Mouse (Mus musculus): ENCODE results near the gene Rplp2.
A peak's percentile ranks its signal among the peaks of the same experiment; 100 is the strongest.
"Not testable (repeated sequence)": the region's sequence is repeated elsewhere in the genome, so short reads cannot be mapped to it uniquely, and the experiment has no call there.

Gene Rplp2

DNA sequence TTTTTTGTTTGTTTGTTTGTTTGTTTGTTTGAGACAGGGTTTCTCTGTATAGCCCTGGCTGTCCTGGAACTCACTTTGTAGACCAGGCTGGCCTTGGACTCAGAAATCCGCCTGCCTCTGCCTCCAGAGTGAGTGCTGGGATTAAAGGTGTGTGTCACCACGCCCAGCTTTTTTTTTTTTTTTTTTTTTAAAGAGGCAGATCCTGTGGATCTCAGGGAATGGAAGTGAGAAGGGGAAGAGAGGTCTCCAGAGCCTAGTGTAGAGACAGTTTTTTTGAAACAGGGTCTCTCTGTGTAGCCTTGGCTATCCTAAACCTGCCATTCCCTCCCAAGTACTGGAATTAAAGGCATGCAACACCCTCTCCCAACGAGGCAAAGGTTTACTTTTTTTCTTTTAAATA lies 796 bp upstream of the Rplp2 start:
- not testable (repeated sequence) for DNase-seq (ENCODE audit: low spot score)

DNA sequence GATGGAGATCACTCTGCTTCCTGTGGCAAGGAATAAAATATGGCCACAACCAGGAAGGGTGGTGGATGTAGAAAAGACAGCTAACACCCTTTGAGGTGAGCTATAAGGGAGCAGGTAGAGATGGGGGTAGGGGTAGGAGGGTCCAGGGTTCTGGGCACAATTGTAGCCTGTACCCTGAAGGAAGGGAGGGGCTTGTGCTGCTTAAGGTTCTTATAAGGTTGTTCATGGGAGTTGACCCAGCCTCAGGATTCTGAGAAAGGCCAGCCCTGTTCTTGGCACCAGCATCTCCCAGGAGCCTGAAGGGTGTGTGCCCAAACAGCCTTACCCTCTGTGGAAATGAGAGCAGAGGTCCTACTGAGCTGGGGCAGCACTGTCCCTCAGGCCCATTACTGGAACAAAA lies 4.8 kb downstream of the Rplp2 start:
- DNase-seq (ENCODE audit: low spot score): peak; percentile 22

DNA sequence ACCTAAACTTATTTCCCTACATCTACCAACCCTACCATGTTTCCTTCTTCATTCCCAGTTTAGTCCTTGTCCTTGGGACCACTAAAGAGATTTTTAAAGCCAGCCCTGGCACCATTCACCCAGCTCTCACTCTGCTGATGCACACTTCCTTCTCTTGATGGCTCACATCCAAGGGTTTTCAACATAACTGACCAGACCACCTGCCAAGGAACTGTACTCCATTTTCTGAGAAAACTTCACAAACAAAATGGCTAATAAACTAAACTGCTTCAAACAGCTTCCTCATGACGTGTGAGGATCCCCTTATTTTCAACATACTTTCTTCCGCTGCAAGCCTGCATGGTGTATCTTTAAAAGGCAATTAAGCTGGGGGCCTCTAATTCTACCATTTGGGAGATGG lies 6.5 kb downstream of the Rplp2 start:
- DNase-seq (ENCODE audit: low spot score): no peak

DNA sequence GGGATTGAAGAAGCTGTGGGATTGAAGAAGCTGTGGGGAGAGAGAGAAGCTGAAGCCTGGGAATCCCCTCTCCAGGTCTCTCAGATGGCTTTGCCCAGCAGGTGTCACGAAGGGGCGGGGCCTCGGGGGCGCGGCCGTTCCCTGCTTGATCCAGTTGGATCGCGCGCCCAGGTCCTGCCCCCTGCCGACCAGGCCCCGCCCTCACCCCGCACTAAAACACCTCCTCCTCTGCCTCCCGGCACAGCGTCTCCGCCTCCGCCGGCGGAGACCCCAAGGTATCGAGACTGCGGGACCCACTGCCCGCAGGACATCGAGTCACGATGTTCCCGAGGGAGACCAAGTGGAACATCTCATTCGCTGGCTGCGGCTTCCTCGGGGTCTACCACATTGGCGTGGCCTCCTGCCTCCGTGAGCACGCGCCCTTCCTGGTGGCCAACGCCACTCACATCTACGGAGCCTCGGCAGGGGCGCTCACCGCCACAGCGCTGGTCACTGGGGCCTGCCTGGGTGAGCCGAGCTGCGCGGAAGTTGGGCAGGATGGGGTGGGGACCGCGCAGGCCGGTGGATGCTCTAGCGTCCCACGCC lies 7.9 kb downstream of the Rplp2 start, which contains the start of gene Pnpla2:
Pnpla2 (plus strand) TSS at position 232 of the 585 bp plus-strand sequence.
- peak; percentile 96 for DNase-seq (ENCODE audit: low spot score)

DNA sequence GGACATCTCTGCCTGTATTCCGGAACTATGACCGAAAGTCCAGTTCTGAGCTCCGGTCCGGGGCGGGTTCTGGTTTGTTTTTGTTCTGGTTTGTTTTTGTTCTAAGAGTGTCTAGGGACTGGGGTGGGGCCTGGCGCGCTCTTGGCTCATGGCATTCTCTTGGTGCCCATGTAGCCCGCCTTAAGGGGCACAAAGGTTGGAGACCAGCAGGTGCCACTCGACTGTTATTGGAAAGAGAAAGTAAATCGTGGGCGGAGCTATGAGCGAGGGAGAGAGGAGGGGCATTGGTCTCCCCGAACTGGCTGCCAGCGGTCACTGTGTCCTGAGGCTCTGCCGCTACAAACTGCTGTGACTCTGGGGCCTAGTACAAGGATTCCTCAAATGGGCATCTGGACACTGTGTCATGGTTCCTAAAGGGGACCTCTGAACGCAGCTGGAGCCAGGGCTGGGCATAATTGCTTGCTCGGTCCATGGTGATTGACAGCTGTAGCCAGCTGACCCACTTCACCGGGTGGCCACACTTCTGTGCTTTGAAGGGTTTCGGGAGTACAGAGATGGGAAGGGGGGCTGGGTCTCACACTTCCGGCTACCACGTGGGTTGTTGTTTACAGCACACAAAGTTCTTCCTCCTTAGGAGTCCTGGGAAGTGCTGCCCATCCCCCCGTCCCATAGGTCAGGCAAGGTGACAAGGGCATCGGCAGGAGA lies 8.6 kb downstream of the Rplp2 start:
- peak; percentile 70 for DNase-seq (ENCODE audit: low spot score)

DNA sequence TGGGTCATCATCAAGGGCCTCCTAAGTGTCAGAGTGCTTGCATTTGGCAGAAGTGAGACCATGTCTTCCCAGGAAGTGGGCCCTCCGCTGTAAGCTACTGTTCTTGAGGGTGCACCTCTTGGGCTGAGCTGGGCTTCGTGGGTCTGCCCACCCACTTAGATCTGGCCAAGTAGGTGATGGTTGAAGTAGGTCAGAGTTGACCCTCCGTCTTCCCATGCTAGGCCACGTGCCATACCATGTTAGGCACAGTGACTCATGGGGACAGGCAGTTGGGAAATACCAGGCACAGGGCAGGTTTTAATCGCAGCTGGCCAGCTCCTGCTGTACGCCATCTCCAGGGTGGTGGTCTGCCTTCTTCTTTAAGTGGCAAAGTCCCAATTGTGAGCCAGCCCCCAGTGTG lies 9.6 kb downstream of the Rplp2 start:
- DNase-seq (ENCODE audit: low spot score): peak; percentile 19

DNA sequence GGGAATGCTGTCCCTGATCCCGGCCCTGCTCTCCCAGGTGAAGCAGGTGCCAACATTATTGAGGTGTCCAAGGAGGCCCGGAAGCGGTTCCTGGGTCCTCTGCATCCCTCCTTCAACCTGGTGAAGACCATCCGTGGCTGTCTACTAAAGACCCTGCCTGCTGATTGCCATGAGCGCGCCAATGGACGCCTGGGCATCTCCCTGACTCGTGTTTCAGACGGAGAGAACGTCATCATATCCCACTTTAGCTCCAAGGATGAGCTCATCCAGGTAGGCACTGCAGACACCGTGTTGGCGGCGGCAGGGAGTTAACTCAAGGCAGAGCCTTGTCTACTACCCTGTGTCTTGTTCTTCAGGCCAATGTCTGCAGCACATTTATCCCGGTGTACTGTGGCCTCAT lies 10.1 kb downstream of the Rplp2 start:
- DNase-seq (ENCODE audit: low spot score): no peak

DNA sequence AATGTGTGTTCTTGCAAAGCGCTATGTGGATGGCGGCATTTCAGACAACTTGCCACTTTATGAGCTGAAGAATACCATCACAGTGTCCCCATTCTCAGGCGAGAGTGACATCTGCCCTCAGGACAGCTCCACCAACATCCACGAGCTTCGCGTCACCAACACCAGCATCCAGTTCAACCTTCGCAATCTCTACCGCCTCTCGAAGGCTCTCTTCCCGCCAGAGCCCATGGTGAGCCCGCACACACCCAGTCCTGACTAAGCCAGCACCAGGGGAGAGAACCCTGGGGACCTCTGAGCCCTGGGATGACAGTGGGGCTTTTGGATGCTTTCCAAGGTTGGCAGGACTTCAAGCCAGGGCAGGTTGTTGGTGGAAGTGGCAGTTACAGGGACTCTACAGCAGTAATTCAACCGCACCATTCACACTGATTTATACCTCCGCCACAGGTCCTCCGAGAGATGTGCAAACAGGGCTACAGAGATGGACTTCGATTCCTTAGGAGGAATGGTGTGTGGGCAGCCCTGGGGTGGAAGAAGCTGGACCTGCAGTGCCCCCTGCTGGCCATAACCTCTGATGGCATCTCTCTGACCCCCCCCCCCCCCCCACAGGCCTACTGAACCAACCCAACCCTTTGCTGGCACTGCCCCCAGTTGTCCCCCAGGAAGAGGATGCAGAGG lies 11.0 kb downstream of the Rplp2 start:
- DNase-seq (ENCODE audit: low spot score): no peak

DNA sequence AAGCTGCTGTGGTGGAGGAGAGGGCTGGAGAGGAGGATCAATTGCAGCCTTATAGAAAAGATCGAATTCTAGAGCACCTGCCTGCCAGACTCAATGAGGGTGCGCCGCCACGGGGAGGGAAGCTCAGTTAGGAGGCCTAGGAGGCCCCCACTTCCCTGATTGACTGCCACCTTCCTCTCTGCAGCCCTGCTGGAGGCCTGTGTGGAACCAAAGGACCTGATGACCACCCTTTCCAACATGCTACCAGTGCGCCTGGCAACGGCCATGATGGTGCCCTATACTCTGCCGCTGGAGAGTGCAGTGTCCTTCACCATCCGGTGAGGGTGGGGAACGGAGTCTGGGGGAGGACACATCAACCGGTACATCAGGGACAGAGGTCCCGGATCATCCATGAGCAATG lies 11.5 kb downstream of the Rplp2 start:
- no peak for DNase-seq (ENCODE audit: low spot score)

DNA sequence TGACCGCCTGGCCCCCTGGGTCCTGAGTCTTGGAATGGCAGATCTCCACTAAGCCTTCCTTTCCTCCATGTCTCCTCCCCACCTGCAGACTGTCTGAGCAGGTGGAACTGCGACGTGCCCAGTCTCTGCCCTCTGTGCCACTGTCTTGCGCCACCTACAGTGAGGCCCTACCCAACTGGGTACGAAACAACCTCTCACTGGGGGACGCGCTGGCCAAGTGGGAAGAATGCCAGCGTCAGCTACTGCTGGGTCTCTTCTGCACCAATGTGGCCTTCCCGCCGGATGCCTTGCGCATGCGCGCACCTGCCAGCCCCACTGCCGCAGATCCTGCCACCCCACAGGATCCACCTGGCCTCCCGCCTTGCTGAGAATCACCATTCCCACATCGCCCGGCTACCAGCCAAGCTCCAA lies 12.1 kb downstream of the Rplp2 start:
- DNase-seq (ENCODE audit: low spot score): no peak

DNA sequence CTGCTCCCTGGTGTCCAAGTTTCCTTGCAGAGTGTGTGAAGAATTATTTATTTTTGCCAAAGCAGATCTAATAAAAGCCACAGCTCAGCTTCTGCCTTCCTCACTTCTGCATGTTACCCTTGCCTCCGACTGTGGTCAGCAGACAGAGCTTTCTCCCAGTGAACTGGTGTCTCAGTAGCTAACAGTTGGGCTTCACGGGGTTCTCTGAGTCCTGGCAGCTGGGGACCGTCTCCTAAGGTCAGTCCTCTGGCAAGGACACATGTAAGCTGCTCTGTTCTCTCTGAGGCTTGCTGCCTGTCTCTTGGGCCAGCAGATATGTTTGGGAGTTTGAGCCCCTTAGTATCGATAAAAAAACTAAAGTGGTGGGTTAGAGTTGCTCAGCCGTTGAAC lies 12.8 kb downstream of the Rplp2 start:
- DNase-seq (ENCODE audit: low spot score): no peak

DNA sequence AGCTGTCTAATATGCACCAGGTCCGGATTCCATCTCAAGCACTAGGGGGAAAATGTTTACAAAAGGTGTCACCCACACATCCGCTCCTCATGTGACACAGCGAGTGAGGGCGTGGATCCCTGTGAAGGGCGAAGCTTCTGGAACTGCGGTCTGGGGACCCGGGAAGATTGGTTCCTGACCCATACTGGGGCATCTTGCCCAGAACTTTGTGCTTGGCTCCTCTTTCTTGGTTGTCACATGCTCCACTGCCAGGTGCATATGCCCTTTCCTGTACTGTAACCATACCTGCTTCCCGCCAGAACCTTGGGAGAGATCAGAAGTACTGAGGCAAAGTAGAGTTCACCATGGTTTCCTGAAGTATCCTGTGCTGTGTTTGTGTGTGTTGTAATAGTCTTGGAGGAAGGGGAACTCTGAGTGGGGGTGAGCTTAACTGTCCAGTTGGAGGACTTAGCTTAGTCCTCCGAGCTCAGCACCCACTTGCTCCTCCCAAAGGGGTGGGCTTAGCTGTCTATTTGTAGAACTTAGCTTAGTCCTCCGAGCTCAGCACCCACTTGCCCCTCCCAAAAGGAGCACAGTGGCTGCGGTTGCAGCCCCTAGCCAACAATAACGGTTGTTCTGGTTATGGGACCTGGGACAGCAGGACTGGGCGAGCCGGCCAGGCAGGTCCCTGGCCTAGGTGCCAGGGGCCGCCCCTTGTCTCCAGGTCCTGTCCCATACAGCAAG lies 13.4 kb downstream of the Rplp2 start, which contains the start of gene Cracr2b:
Cracr2b (plus strand) TSS at position 704 of the 723 bp plus-strand sequence.
- no peak for DNase-seq (ENCODE audit: low spot score)

DNA sequence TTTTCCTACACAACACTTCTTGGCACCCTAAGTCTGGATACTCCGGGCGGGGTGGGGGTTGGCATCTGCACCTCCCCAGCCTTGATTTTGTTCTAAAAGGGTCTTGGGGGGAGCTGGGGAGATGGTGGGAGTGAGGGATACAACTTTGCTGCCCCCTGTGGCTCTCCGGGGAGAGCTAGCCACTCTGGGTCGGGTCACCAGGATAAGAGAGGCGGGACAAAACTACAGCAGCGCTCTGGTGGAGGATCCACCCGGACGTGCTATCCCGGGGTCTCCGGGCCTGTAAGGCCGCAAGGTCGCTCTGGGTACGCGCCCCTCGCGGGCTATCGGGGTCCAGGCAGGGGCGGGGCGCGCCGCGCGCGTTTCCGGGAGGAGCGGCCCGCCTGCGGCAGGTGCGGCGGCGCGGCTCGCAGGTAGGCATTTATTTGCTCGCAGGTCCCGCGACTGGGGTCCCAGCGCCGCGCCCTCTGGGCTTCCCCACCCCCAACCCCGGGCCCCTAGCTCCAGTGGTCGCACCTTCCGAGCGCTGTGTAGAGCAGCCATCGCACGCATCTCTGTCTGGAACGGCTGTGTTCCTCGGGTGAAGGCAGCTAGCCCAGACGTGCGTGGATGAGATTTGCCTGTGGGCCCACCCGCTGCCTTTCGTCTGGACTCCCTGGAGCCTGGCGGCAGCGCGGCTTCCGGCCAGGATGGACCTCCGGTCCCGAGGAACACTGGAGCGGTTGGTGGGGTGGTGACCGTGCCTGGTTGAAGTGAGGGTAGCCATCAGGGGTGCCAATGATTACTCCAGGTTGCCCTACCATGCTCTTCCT lies 14.6 kb downstream of the Rplp2 start:
- DNase-seq (ENCODE audit: low spot score): no peak

DNA sequence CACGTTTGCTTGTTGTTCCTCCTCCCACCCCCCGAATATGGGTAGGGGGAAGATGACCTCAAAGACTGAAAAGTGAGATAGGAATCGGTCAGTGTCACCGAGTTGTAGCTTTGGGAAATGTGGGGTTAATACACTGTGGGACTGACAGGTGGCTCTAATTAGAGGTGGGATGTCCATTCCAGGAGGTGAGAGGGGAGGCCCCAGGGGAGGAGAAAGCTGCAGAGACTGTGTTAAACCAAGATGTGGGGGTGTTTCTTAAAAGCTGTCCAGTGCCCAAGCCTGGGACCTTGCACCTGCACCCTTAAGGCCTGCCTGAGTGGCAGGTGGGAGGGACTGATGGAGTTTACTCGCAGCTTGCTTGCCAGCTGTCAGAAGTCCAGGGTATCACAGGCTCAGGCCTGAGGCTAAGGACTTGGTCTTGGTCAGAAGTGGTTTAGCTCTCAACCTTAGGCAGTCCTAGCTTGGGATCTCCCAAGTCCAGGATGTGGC lies 15.2 kb downstream of the Rplp2 start:
- DNase-seq (ENCODE audit: low spot score): no peak

DNA sequence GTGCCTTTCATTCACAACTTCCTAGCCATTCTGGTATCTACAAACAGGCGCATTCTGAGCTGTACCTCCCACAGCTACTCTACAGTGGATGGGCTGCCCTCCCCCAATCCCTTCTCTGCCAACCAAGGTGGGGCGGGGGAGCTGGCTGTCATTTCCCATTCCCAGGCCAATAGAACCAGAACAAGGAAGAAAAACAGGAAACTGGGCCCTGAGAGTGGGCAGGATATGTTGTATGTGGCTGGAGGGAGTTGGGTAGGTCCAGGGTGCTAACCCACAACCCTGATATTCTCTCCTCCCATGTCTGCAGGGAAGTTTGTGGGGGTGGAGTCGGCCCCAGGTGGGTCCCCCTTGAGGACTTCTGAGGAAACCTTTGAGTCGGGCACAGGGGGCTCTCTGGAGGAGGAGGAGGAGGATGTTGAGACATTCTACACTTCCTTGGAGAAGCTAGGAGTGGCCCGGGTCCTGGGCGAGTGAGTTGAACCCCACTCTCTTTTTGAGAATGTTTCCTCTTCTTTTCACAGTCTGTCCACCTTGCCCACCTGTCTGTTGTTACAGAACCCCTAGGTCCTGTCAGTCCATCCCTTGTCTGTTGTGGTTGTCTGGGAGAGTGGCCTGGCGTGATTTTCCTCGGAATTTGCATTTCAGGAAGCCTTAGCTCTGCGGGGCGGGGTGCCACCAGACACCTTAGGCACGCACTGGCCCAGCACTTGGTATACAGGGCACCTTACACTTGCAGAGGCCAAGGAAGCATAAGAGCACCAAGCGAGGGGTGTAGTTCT lies 16.8 kb downstream of the Rplp2 start:
- no peak for DNase-seq (ENCODE audit: low spot score)

DNA sequence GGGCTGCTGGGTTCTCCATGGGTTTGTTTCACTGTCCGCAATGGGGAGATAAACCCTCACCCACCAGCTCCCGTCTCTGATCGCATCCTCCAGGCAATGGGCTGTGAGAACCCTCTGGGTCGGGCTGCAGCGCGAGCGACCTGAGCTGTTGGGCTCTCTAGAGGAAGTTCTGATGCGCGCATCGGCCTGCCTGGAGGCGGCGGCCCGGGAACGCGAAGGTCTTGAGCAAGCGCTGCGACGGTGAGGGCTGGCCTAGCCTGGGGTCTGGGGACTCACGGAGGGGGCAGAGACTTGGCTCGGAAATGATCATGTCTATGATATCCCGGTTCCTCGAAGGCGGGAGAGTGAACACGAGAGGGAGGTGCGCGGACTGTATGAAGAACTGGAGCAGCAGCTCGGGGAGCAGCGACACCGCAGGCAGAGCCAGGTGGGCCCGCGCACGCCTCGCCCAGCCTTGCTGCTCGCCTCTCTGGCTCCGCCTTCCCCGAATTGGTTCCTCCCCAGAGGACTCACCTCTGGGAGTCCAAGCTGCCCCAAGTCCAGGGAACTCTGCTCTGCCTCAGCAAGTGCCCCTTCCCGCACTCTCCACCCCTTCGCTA lies 17.5 kb downstream of the Rplp2 start:
- no peak for DNase-seq (ENCODE audit: low spot score)

DNA sequence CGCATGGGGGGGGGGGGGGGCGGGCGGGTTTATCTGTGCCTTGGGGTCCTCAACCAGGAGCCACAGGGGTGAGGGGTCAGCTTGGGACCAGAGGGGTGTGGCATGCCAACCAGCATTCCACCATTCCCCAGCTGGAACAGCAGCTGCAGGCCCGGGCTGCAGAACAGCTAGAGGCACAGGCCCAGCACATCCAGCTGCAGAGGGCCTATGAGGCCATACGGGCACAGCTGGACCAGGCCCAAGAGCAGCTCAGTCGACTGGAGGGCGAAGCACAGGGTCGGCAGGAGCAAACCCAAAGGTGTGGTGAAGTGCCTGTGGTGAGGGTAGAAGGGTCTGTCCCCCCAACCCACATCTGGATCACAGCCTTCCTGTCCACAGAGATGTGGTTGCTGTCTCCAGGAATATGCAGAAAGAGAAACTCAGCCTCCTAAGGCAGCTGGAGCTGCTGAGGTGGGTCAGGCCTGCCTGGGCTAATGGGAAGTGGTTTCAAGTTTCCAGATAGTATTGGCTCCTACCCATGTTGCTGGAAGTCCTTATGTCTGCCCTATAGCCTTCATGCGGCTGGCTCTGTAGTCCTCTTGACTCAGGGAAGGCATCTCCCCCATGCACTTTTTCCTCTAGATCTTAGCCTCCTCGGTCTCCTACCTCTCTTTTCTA lies 18.3 kb downstream of the Rplp2 start:
- no peak for DNase-seq (ENCODE audit: low spot score)

DNA sequence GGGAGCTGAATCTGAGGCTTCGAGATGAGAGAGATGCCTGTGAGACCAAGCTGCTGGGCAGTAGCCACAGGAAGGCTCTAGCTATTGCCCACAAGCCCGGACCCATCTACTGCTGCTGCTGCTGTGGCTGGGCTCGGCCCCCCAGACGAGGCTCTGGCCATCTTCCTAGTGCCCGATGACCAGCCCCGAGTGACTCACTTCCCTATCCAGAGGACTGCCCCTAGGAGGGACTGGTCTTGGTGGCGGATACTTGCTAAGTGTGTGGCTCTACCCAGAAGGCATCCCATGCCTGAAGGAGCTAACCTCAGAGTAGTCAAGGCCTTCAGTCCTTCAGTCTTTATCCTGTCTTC lies 18.9 kb downstream of the Rplp2 start:
- DNase-seq (ENCODE audit: low spot score): no peak

DNA sequence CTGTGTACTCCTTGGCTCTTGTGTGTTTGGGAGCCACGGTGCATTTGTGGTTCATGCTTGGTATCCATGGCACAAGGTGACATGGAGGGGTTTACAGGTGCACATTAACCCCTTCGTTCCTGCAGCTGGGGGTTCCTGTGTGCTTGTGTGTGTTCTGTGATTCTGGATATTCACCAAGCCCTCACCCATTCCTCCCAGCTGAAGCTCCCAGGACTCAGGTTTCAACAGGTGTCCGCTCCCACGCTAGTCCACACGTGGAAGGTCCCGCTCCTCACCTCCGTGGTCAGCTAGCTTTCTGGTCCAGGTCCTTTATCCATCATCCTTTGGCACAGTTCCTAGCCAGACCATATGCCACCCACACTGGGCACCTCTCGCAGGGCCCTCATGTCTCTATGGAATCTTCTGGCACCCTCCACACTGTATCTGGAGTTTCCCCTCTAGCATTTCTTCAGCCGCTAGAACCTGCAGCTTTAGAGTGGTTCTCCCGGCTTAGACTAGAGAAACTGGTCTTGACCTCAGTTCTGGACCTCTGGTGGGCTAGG lies 19.5 kb downstream of the Rplp2 start:
- DNase-seq (ENCODE audit: low spot score): no peak

All from ovary, postnatal 36 days (tissue).